Mouse (Mus musculus) MEL (cell line): ENCODE measurements around the gene Vangl1.

Experiments
- CTCF ChIP-seq, 3 experiments: IDR thresholded peaks in 2 of 3; conservative IDR thresholded peaks in 1 of 3; 2 replicates each; pipeline ENCODE4 v1.5.1; 2011 to 2012; ENCODE audit warnings: low read length in 3 of 3, low read depth in 2 of 3, mild to moderate bottlenecking in 2 of 3, improper control_type of control experiment in 1 of 3, inconsistent platforms in 1 of 3, mixed read lengths in 1 of 3, moderate library complexity in 1 of 3; ENCODE audit not compliant: control insufficient read depth in 1 of 3, insufficient read depth in 1 of 3, poor library complexity in 1 of 3, severe bottlenecking in 1 of 3
- EP300 ChIP-seq, 2 experiments: IDR thresholded peaks; 2 replicates each; pipeline ENCODE4 v1.6.1; 2011; ENCODE audit warnings: improper control_type of control experiment in 2 of 2, low read length in 2 of 2, low read depth in 1 of 2, mild to moderate bottlenecking in 1 of 2
- NELFE ChIP-seq: IDR thresholded peaks from 2 replicates; pipeline ENCODE4 v1.6.1; 2011; ENCODE audit warnings: low read depth, low read length, improper control_type of control experiment
- NRF1 ChIP-seq: IDR thresholded peaks from 2 replicates; pipeline ENCODE4 v1.6.1; 2014; ENCODE audit warnings: low read depth, mild to moderate bottlenecking, inconsistent platforms, low read length, improper control_type of control experiment, moderate library complexity; ENCODE audit not compliant: poor library complexity, insufficient read depth, severe bottlenecking
- ZNF384 ChIP-seq: IDR thresholded peaks from 2 replicates; pipeline ENCODE4 v1.6.1; 2012; ENCODE audit warnings: low read depth, mild to moderate bottlenecking, inconsistent platforms, low read length, improper control_type of control experiment

- TF ChIP-seq NELFE: no peak
- TF ChIP-seq EP300 (IDR thresholded peaks at IDR 0.05; ENCODE audit: low read depth in 1 of 2, low read length in 2 of 2): no peak
- TF ChIP-seq CTCF (IDR thresholded peaks at IDR 0.05 in 2 of 3, conservative IDR thresholded peaks at IDR 0.05 in 1 of 3; ENCODE audit: control insufficient read depth in 1 of 3, insufficient read depth in 1 of 3, low read depth in 2 of 3, low read length in 3 of 3, poor library complexity in 1 of 3, severe bottlenecking in 1 of 3): no peak
- no peak for TF ChIP-seq NRF1
- TF ChIP-seq ZNF384: no peak
Observed at GRCm38 (mm10) chr3:102205458-102205830, 951 bp upstream of the Vangl1 start.
